Mouse (Mus musculus): ENCODE measurements around the gene Wdr5b. TPM values are rescaled to one million over a fixed set of nuclear protein-coding genes. Genes with fewer than 3 reads are reported as not detected.
"Not testable (repeated sequence)": the region's sequence is repeated elsewhere in the genome, so short reads cannot be mapped to it uniquely, and the experiment has no call there.

The Wdr5b gene
- polyA plus RNA-seq, 1 experiment from 2014 or later, result 12.0 TPM

- H3K36me3 ChIP-seq (ENCODE audit: control insufficient read depth, insufficient read depth, low read length), result peaks cover 15% of the 10 kb centered on the region
- H3K4me2 ChIP-seq, result no peak overlapping the region
- no peaks in the 10 kb centered on the region; the same call in 1 of the 2 replicates for H3K9me3 ChIP-seq (ENCODE audit: control insufficient read depth, low read length)
- WGBS, result 85% methylated on average over 4 of the region's 4 CpGs
- no peak for ATAC-seq (ENCODE audit: low FRiP score)
- H3K27ac ChIP-seq (ENCODE audit: low read depth, low read length), result no peak overlapping the region
- H3K4me1 ChIP-seq (ENCODE audit: control insufficient read depth, insufficient read depth, low read length), result peaks cover 9% of the 10 kb centered on the region
- H3K27me3 ChIP-seq (ENCODE audit: control insufficient read depth, insufficient read depth, low read length), result no peaks in the 10 kb centered on the region
- no peak overlapping the region for H3K4me3 ChIP-seq (ENCODE audit: low read depth, low read length)
- DNase-seq (ENCODE audit: low spot score, missing footprints), result no peak
- no peak overlapping the region for H3K9ac ChIP-seq (ENCODE audit: low read length)
Observed at GRCm38 (mm10) chr16:36043964-36044363, 3.0 kb downstream of the Wdr5b start.

- DNase-seq (ENCODE audit: low spot score, missing footprints) (no peak), ATAC-seq (ENCODE audit: low FRiP score) (no peak)
- Histone ChIP-seq H3K4me3 (ENCODE audit: low read depth, low read length) (no peak overlapping the region), H3K27ac (ENCODE audit: low read depth, low read length) (no peak overlapping the region), H3K36me3 (ENCODE audit: control insufficient read depth, insufficient read depth, low read length) (peaks cover 20% of the 10 kb centered on the region), H3K4me2 (no peak overlapping the region), H3K27me3 (ENCODE audit: control insufficient read depth, insufficient read depth, low read length) (no peaks in the 10 kb centered on the region), H3K9me3 (ENCODE audit: control insufficient read depth, low read length) (no peaks in the 10 kb centered on the region; the same call in 1 of the 2 replicates), H3K4me1 (ENCODE audit: control insufficient read depth, insufficient read depth, low read length) (no peaks in the 10 kb centered on the region), H3K9ac (ENCODE audit: low read length) (no peak overlapping the region)
- WGBS, result 89% methylated on average over 4 of the region's 4 CpGs
Observed at GRCm38 (mm10) chr16:36047538-36047937, 6.5 kb downstream of the Wdr5b start.

- H3K4me2 ChIP-seq, result no peak overlapping the region
- H3K27me3 ChIP-seq (ENCODE audit: control insufficient read depth, insufficient read depth, low read length), result no peaks in the 10 kb centered on the region
- DNase-seq (ENCODE audit: low spot score, missing footprints) (no peak), ATAC-seq (ENCODE audit: low FRiP score) (no peak)
- H3K4me1 ChIP-seq (ENCODE audit: control insufficient read depth, insufficient read depth, low read length), result no peaks in the 10 kb centered on the region
- H3K27ac ChIP-seq (ENCODE audit: low read depth, low read length), result no peak overlapping the region
- no peaks in the 10 kb centered on the region; the same call in 1 of the 2 replicates for H3K9me3 ChIP-seq (ENCODE audit: control insufficient read depth, low read length)
- no peak overlapping the region for H3K9ac ChIP-seq (ENCODE audit: low read length)
- peaks cover 20% of the 10 kb centered on the region for H3K36me3 ChIP-seq (ENCODE audit: control insufficient read depth, insufficient read depth, low read length)
- no peak overlapping the region for H3K4me3 ChIP-seq (ENCODE audit: low read depth, low read length)
- WGBS, result 89% methylated on average over 6 of the region's 6 CpGs
Observed at GRCm38 (mm10) chr16:36051491-36051890, 10.5 kb downstream of the Wdr5b start.

DNA sequence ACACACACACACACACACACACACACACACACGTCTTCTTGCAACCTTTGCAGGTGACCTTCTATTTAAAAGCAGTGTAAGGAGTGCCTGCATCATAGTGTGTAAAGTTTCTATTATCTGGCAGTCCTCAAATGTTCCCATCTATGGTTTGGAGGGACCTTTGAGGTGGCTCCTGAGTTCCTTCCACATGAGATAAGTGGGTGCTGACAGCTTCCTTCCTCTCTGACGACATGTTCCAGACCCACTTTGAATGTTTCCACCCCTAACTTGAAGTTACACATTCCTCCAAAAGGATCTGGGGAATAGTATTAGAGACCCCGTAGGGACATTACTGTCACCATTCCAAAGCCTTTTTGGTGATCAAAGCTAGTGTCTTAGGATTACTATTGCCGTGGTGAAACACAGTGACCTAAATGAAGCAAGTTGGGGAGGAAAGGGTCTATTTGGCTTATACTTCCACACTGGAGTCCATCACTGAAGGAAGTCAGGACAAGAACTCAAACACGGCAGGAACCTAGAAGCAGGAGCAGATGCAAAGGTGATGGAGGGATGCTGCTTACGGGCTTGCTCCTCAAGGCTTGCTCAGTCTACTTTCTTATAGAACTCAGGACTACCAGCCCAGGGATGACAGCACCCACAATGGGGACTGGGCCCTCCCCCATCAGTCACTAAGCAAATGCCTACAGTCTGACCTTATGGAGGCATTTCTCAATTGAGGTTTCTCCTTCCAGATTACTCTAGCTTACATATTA is 12.7 kb downstream of the Wdr5b start:
- Histone ChIP-seq H3K4me2 (no peak overlapping the region), H3K27ac (ENCODE audit: low read depth, low read length) (no peak overlapping the region), H3K4me1 (ENCODE audit: control insufficient read depth, insufficient read depth, low read length) (no peaks in the 10 kb centered on the region), H3K9ac (ENCODE audit: low read length) (no peak overlapping the region), H3K36me3 (ENCODE audit: control insufficient read depth, insufficient read depth, low read length) (peaks cover 8% of the 10 kb centered on the region; the same call in 1 of the 2 replicates), H3K27me3 (ENCODE audit: control insufficient read depth, insufficient read depth, low read length) (no peaks in the 10 kb centered on the region), H3K4me3 (ENCODE audit: low read depth, low read length) (no peak overlapping the region), H3K9me3 (ENCODE audit: control insufficient read depth, low read length) (no peaks in the 10 kb centered on the region)
- 94% methylated on average over 6 of the region's 6 CpGs for WGBS
- ATAC-seq (ENCODE audit: low FRiP score) (no peak), DNase-seq (ENCODE audit: low spot score, missing footprints) (no peak)

DNA sequence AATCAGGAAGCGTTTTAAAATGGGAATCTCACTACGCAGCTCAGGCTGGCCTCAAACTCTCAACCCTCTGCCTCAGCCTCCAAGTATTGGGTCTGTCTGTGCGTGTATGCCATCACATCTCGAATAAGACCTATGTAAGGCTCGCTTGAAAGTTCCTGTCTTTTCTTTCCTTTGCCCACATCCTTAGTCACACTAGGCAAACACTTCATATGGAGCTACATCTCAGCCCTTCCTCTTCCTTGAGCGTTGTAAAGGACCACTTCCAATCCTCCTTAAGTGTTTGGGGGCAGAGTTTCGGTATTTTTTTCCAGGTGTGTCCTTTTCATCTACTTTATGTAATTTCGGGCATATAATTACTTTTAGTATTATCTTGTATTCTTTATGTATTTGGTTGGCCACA is 13.9 kb downstream of the Wdr5b start:
- Histone ChIP-seq H3K27me3 (ENCODE audit: control insufficient read depth, insufficient read depth, low read length) (no peaks in the 10 kb centered on the region), H3K4me2 (no peak overlapping the region), H3K4me3 (ENCODE audit: low read depth, low read length) (no peak overlapping the region), H3K9me3 (ENCODE audit: control insufficient read depth, low read length) (no peaks in the 10 kb centered on the region), H3K9ac (ENCODE audit: low read length) (no peak overlapping the region), H3K4me1 (ENCODE audit: control insufficient read depth, insufficient read depth, low read length) (no peaks in the 10 kb centered on the region), H3K27ac (ENCODE audit: low read depth, low read length) (no peak overlapping the region), H3K36me3 (ENCODE audit: control insufficient read depth, insufficient read depth, low read length) (peaks cover 3% of the 10 kb centered on the region; the same call in 1 of the 2 replicates)
- DNase-seq (ENCODE audit: low spot score, missing footprints), result no peak
- 96% methylated on average over 8 of the region's 8 CpGs for WGBS
- ATAC-seq (ENCODE audit: low FRiP score), result no peak

DNA sequence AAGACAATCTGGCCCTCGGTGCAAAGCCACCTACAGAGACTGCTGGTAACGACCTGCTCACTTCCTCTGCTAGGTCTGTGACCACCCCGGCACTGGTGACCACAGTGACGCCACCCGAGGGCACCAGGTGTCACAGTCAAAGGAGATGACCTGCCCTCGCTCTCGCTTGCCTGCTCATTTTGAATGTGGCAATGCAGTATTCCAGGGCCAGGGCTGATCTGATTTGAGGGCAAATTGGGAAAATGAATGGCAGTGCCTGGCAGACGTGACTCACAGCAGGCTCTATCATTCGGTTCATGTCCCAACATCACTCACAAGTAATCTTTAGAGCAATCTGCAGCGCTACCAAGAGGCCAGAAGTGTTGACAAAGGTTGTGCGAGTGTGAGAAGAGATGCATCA is 15.4 kb downstream of the Wdr5b start:
- H3K27me3 ChIP-seq (ENCODE audit: control insufficient read depth, insufficient read depth, low read length), result no peaks in the 10 kb centered on the region
- no peaks in the 10 kb centered on the region for H3K4me1 ChIP-seq (ENCODE audit: control insufficient read depth, insufficient read depth, low read length)
- H3K4me2 ChIP-seq, result no peak overlapping the region
- no peak overlapping the region for H3K9ac ChIP-seq (ENCODE audit: low read length)
- H3K27ac ChIP-seq (ENCODE audit: low read depth, low read length), result no peak overlapping the region
- WGBS, result 92% methylated on average over 11 of the region's 11 CpGs
- no peaks in the 10 kb centered on the region for H3K9me3 ChIP-seq (ENCODE audit: control insufficient read depth, low read length)
- peaks cover 3% of the 10 kb centered on the region; the same call in 1 of the 2 replicates for H3K36me3 ChIP-seq (ENCODE audit: control insufficient read depth, insufficient read depth, low read length)
- peak; percentile 37 for DNase-seq (ENCODE audit: low spot score, missing footprints)
- no peak overlapping the region for H3K4me3 ChIP-seq (ENCODE audit: low read depth, low read length)
- ATAC-seq (ENCODE audit: low FRiP score), result no peak

DNA sequence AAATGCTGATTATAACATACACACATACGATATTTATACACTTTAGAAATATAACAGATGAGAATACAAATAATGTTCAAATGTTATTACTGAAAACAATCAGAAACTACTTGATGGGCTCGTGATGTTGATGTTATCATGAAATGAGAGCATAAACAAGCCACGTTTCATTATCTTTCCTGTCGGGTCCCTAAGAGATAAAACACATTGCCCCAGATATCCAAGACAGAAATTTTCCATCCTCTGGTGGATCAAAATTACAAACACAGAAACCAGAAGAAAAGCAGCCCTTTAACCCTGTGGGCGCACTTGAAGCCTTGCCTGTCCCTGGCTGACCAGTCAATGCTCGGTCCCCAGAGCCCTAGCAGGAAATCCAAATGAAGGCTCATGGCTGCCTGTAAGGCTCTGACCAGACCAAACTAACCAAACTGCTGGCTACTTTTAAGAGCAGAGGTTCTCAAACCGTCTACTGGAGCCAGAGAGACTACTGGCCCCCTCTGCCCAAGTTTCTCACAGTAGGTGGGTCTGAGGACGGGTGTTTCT is 17.0 kb downstream of the Wdr5b start:
- Histone ChIP-seq H3K4me3 (ENCODE audit: low read depth, low read length) (no peak overlapping the region), H3K9ac (ENCODE audit: low read length) (no peak overlapping the region), H3K4me2 (no peak overlapping the region), H3K9me3 (ENCODE audit: control insufficient read depth, low read length) (no peaks in the 10 kb centered on the region), H3K27ac (ENCODE audit: low read depth, low read length) (no peak overlapping the region), H3K36me3 (ENCODE audit: control insufficient read depth, insufficient read depth, low read length) (no peaks in the 10 kb centered on the region), H3K4me1 (ENCODE audit: control insufficient read depth, insufficient read depth, low read length) (no peaks in the 10 kb centered on the region), H3K27me3 (ENCODE audit: control insufficient read depth, insufficient read depth, low read length) (no peaks in the 10 kb centered on the region)
- DNase-seq (ENCODE audit: low spot score, missing footprints) (peak; percentile 10), ATAC-seq (ENCODE audit: low FRiP score) (no peak)
- WGBS, result 86% methylated on average over 8 of the region's 8 CpGs

- H3K27me3 ChIP-seq (ENCODE audit: control insufficient read depth, insufficient read depth, low read length); H3K9ac ChIP-seq (ENCODE audit: low read length); H3K4me3 ChIP-seq (ENCODE audit: low read depth, low read length); ATAC-seq (ENCODE audit: low FRiP score); DNase-seq (ENCODE audit: low spot score, missing footprints); H3K27ac ChIP-seq (ENCODE audit: low read depth, low read length); H3K36me3 ChIP-seq (ENCODE audit: control insufficient read depth, insufficient read depth, low read length); H3K4me2 ChIP-seq; H3K4me1 ChIP-seq (ENCODE audit: control insufficient read depth, insufficient read depth, low read length); H3K9me3 ChIP-seq (ENCODE audit: control insufficient read depth, low read length): not testable (repeated sequence)
- 92% methylated on average over 1 of the region's 1 CpGs for WGBS
Observed at GRCm38 (mm10) chr16:36062534-36062933, 21.5 kb downstream of the Wdr5b start.

- no peaks in the 10 kb centered on the region for H3K27me3 ChIP-seq (ENCODE audit: control insufficient read depth, insufficient read depth, low read length)
- no peak for DNase-seq (ENCODE audit: low spot score, missing footprints)
- no peak for ATAC-seq (ENCODE audit: low FRiP score)
- H3K9me3 ChIP-seq (ENCODE audit: control insufficient read depth, low read length), result no peaks in the 10 kb centered on the region
- H3K27ac ChIP-seq (ENCODE audit: low read depth, low read length), result no peak overlapping the region
- H3K4me1 ChIP-seq (ENCODE audit: control insufficient read depth, insufficient read depth, low read length), result no peaks in the 10 kb centered on the region
- H3K4me2 ChIP-seq, result no peak overlapping the region
- no peak overlapping the region for H3K4me3 ChIP-seq (ENCODE audit: low read depth, low read length)
- H3K36me3 ChIP-seq (ENCODE audit: control insufficient read depth, insufficient read depth, low read length), result no peaks in the 10 kb centered on the region
- 0 out of 2 replicates have a peak overlapping the region, but pooled peaks have one; percentile 20 for H3K9ac ChIP-seq (ENCODE audit: low read length)
- WGBS, result 78% methylated on average over 2 of the region's 2 CpGs
Observed at GRCm38 (mm10) chr16:36063315-36063714, 22.3 kb downstream of the Wdr5b start.

Data from midbrain, embryonic 11.5 days (tissue).